In the genomic region with DNA sequence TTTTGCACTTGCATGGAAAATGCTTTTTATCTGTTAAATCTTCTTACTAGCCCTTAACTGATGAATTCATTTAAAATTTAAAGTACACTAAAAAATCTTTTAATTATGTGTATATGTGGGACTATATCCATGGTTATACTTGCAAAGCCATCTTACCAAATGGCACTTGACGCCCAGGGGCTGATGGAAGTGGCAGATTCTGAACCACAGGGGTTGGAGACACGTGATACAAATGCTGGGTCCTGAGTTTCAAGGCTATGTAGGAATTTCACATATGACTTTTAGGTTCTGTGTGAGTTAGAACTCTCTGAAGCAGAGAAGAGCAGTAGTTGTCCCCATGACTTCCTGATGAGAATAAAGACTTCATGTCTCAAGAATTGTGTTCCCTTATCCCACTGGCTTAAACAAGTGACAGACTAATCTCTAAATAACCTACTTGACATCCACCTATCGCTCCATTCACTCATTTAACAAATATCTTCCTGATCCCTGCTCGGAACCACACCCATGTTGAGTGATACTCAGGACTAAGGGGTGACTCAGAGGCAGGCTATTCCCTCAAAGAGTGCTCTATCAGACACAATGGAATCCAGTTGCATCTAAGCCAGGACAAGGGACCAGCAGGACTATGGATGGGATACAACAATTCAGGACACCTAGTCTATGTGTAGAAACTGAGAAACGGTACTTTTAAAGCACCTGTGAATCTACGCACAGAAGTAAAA, we compare ENCODE assay signal across 20 mouse cellular contexts. TPM values are rescaled to one million over a fixed set of nuclear protein-coding genes. Genes with fewer than 3 reads are reported as not detected.
"Had no signal": no experiment of that assay in that cellular context is flagged by ENCODE, and none has a peak within 500 bp of the region (broad histone marks: within the 10 kb centered on the region; RNA-seq: fewer than 3 reads in every experiment).

No protein-coding gene starts in this region.

- ATAC-seq: liver, embryonic 12.5 days; midbrain, embryonic 15.5 days had no signal

- H3K9ac ChIP-seq: limb, embryonic 12.5 days; limb, embryonic 15.5 days; liver, embryonic 12.5 days; liver, embryonic 15.5 days; lung, embryonic 15.5 days; midbrain, embryonic 12.5 days; midbrain, embryonic 15.5 days; neural tube, embryonic 12.5 days; neural tube, embryonic 15.5 days had no signal

- H3K9me3 ChIP-seq: limb, embryonic 12.5 days; limb, embryonic 15.5 days; liver, embryonic 12.5 days; liver, embryonic 15.5 days; lung, embryonic 15.5 days; midbrain, embryonic 12.5 days; midbrain, embryonic 15.5 days; neural tube, embryonic 12.5 days; neural tube, embryonic 15.5 days had no signal

- H3K4me1 ChIP-seq: limb, embryonic 12.5 days; liver, embryonic 15.5 days had no signal

- H3K4me3 ChIP-seq: limb, embryonic 12.5 days; limb, embryonic 15.5 days; liver, embryonic 12.5 days; liver, embryonic 15.5 days; lung, embryonic 15.5 days; midbrain, embryonic 12.5 days; midbrain, embryonic 15.5 days; neural tube, embryonic 12.5 days; neural tube, embryonic 15.5 days had no signal

- H3K27me3 ChIP-seq: limb, embryonic 12.5 days; limb, embryonic 15.5 days; lung, embryonic 15.5 days; midbrain, embryonic 12.5 days; midbrain, embryonic 15.5 days; neural tube, embryonic 12.5 days; neural tube, embryonic 15.5 days had no signal

- H3K27ac ChIP-seq: limb, embryonic 12.5 days; limb, embryonic 15.5 days; liver, embryonic 12.5 days; liver, embryonic 15.5 days; lung, embryonic 15.5 days; macrophage; midbrain, embryonic 12.5 days; midbrain, embryonic 15.5 days; neural tube, embryonic 12.5 days; neural tube, embryonic 15.5 days; stomach, postnatal 0 days had no signal

- DNase-seq: kidney, adult 9 months; kidney, postnatal 14 days; kidney, postnatal 4 days; left cerebral cortex, postnatal 4 days; lung, adult 18-20 months; right cerebral cortex, adult 18-20 months; right cerebral cortex, postnatal 14 days; right cerebral cortex, postnatal 4 days; thymus, postnatal 36 days had no signal

- H3K4me2 ChIP-seq: limb, embryonic 12.5 days; limb, embryonic 15.5 days; liver, embryonic 12.5 days; liver, embryonic 15.5 days; lung, embryonic 15.5 days; midbrain, embryonic 12.5 days; midbrain, embryonic 15.5 days; neural tube, embryonic 12.5 days; neural tube, embryonic 15.5 days had no signal

- H3K36me3 ChIP-seq: limb, embryonic 12.5 days; limb, embryonic 15.5 days; liver, embryonic 12.5 days; liver, embryonic 15.5 days; lung, embryonic 15.5 days; midbrain, embryonic 12.5 days; midbrain, embryonic 15.5 days; neural tube, embryonic 12.5 days; neural tube, embryonic 15.5 days had no signal

RNA-seq across cellular contexts. Expression of a gene that starts 31.2 kb away (rescaled TPM):
- polyA plus RNA-seq: macrophage had no signal

RNA-seq across cellular contexts. Expression of a gene that starts 60.0 kb away (rescaled TPM):
- polyA plus RNA-seq: limb, embryonic 12.5 days; midbrain, embryonic 12.5 days; neural tube, embryonic 12.5 days had no signal
